Mouse (Mus musculus): ENCODE measurements at regions not wholly inside any gene's neighbourhood (a gene's known extent, or its start where the extent isn't known, plus 50 kb on each side); places are given as distances from the start of the nearest gene placed in this dataset.

DNA sequence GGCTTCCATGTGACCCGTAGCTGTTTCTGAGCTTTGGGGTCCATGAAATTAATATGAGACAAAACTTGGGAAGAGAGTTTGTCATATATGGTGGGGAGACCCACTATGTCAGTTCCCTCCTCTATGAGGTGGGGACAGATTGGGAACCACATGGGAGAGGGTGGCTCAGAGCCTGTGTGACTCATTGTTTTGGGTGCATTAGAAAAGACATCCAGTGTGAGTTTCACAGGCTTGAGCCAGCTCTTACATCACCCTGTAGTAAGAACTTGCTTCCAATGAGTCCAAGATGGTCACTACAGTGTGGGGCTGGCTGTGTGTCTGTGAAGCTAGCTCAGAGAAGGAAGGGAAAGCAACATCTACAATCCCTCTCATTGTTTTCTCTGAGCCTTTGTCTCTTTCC is 314.6 kb upstream of the Myt1l start:
- TF ChIP-seq POLR2A (IDR thresholded peaks at IDR 0.05; ENCODE audit: insufficient read depth, low read length) (no peak), CTCF (IDR thresholded peaks at IDR 0.05; ENCODE audit: low read depth, low read length) (no peak)

All from ES-Bruce4 (cell line).